Mouse (Mus musculus) MEL (cell line): ENCODE measurements around the gene Fmod. TPM values are rescaled to one million over a fixed set of nuclear protein-coding genes. Genes with fewer than 3 reads are reported as not detected.

Experiments used
- DNase-seq: peaks from one replicate; pipeline ENCODE4 v3.0.0; 2011; ENCODE audit warnings: low read depth, low spot score
- H3K27ac ChIP-seq: 2 replicates; pipeline ENCODE4 v1.5.1; 2012; ENCODE audit warnings: low read depth, mild to moderate bottlenecking, control low read depth, low read length, moderate library complexity; ENCODE audit not compliant: control insufficient read depth
- H3K27me3 ChIP-seq, 2 experiments: fragments of 150-350 bp in 1 of 2; sonication (generic) in 1 of 2; 2 replicates each; pipeline ENCODE4 v1.6.1; 2012; ENCODE audit warnings: low read length in 2 of 2, mild to moderate bottlenecking in 2 of 2, improper control_type of control experiment in 1 of 2, moderate library complexity in 1 of 2; ENCODE audit not compliant: insufficient read depth in 2 of 2, control insufficient read depth in 1 of 2
- H3K36me3 ChIP-seq, 2 experiments: 2 replicates each; pipeline ENCODE4 v1.6.1; 2012 to 2014; ENCODE audit warnings: low read length in 2 of 2, improper control_type of control experiment in 1 of 2, inconsistent platforms in 1 of 2, mild to moderate bottlenecking in 1 of 2; ENCODE audit not compliant: insufficient read depth in 2 of 2, control insufficient read depth in 1 of 2
- H3K4me1 ChIP-seq, 2 experiments: fragments of 150-350 bp in 1 of 2; sonication (generic) in 1 of 2; 2 replicates each; pipeline ENCODE4 v1.6.1; 2012; ENCODE audit warnings: low read length in 2 of 2, improper control_type of control experiment in 1 of 2, mild to moderate bottlenecking in 1 of 2; ENCODE audit not compliant: insufficient read depth in 2 of 2, control insufficient read depth in 1 of 2
- H3K4me3 ChIP-seq, 2 experiments: fragments of 150-350 bp in 1 of 2; sonication (generic) in 1 of 2; 2 replicates each; pipeline ENCODE4 v1.5.1; 2012; ENCODE audit warnings: low read depth in 2 of 2, low read length in 2 of 2, mild to moderate bottlenecking in 2 of 2, moderate library complexity in 2 of 2, control low read depth in 1 of 2, improper control_type of control experiment in 1 of 2; ENCODE audit not compliant: control insufficient read depth in 1 of 2, insufficient read depth in 1 of 2
- H3K79me2 ChIP-seq: 2 replicates; pipeline ENCODE4 v1.6.1; 2012; ENCODE audit warnings: mild to moderate bottlenecking, low read length, moderate library complexity; ENCODE audit not compliant: control insufficient read depth, poor library complexity, insufficient read depth
- H3K9ac ChIP-seq: 2 replicates; pipeline ENCODE4 v1.6.1; 2012; ENCODE audit warnings: low read depth, mild to moderate bottlenecking, control low read depth, low read length, moderate library complexity; ENCODE audit not compliant: control insufficient read depth, poor library complexity, severe bottlenecking
- H3K9me3 ChIP-seq: fragments of 150-350 bp; sonication (generic); replicated peaks from 2 replicates; pipeline ENCODE4 v1.6.1; 2012; ENCODE audit warnings: mild to moderate bottlenecking, low read length, improper control_type of control experiment, moderate library complexity; ENCODE audit not compliant: insufficient read depth
- BHLHE40 ChIP-seq: IDR thresholded peaks from 2 replicates; pipeline ENCODE4 v1.6.1; 2012; ENCODE audit warnings: low read depth, mild to moderate bottlenecking, inconsistent platforms, low read length, improper control_type of control experiment, borderline replicate concordance
- GABPA ChIP-seq: IDR thresholded peaks from 2 replicates; pipeline ENCODE4 v1.6.1; 2012; ENCODE audit warnings: low read depth, mild to moderate bottlenecking, inconsistent platforms, low read length, improper control_type of control experiment, moderate library complexity
- GATA1 ChIP-seq: IDR thresholded peaks from 2 replicates; pipeline ENCODE4 v1.6.1; 2011; ENCODE audit warnings: low read depth, low read length, improper control_type of control experiment
- JUND ChIP-seq: IDR thresholded peaks from 2 replicates; pipeline ENCODE4 v1.6.1; 2011; ENCODE audit warnings: low read depth, mild to moderate bottlenecking, improper control_type of control experiment, low read length
- MAFK ChIP-seq: IDR thresholded peaks from 2 replicates; pipeline ENCODE4 v1.6.1; 2011; ENCODE audit warnings: low read depth, mild to moderate bottlenecking, low read length, improper control_type of control experiment, borderline replicate concordance
- MAX ChIP-seq: IDR thresholded peaks from 2 replicates; pipeline ENCODE4 v1.6.1; 2011; ENCODE audit warnings: low read length, improper control_type of control experiment
- MEF2A ChIP-seq: IDR thresholded peaks from 2 replicates; pipeline ENCODE4 v1.6.1; 2014; ENCODE audit warnings: low read depth, mild to moderate bottlenecking, inconsistent platforms, low read length, improper control_type of control experiment; ENCODE audit not compliant: poor library complexity, insufficient replicate concordance, severe bottlenecking; ENCODE audit errors: extremely low read depth
- MXI1 ChIP-seq: IDR thresholded peaks from 2 replicates; pipeline ENCODE4 v1.6.1; 2011; ENCODE audit warnings: mild to moderate bottlenecking, low read depth, low read length, improper control_type of control experiment
- MYB ChIP-seq: IDR thresholded peaks from 2 replicates; pipeline ENCODE4 v1.6.1; 2011; ENCODE audit warnings: mild to moderate bottlenecking, low read depth, low read length, improper control_type of control experiment
- MYC ChIP-seq: IDR thresholded peaks from 2 replicates; pipeline ENCODE4 v1.6.1; 2011; ENCODE audit warnings: low read depth, mild to moderate bottlenecking, low read length, improper control_type of control experiment, moderate library complexity
- POLR2AphosphoS5 ChIP-seq: IDR thresholded peaks from 2 replicates; pipeline ENCODE4 v1.6.1; 2012; ENCODE audit warnings: low read depth, borderline replicate concordance, mild to moderate bottlenecking, inconsistent platforms, low read length, moderate library complexity, mixed read lengths
- RCOR1 ChIP-seq: IDR thresholded peaks from 2 replicates; pipeline ENCODE4 v1.6.1; 2012; ENCODE audit warnings: low read depth, mild to moderate bottlenecking, inconsistent platforms, low read length, improper control_type of control experiment
- SIN3A ChIP-seq: IDR thresholded peaks from 2 replicates; pipeline ENCODE4 v1.6.1; 2012; ENCODE audit warnings: low read length, improper control_type of control experiment, inconsistent platforms
- TAL1 ChIP-seq: IDR thresholded peaks from 2 replicates; pipeline ENCODE4 v1.6.1; 2012; ENCODE audit warnings: mild to moderate bottlenecking, inconsistent platforms, low read length, moderate library complexity, mixed read lengths
- UBTF ChIP-seq: IDR thresholded peaks from 2 replicates; pipeline ENCODE4 v1.6.1; 2012; ENCODE audit warnings: low read depth, mild to moderate bottlenecking, inconsistent platforms, low read length, improper control_type of control experiment, moderate library complexity, borderline replicate concordance; ENCODE audit not compliant: insufficient read depth
- USF1 ChIP-seq: IDR thresholded peaks from 2 replicates; pipeline ENCODE4 v1.6.1; 2014; ENCODE audit warnings: low read depth, mild to moderate bottlenecking, inconsistent platforms, low read length, improper control_type of control experiment, moderate library complexity
- USF2 ChIP-seq, 2 experiments: IDR thresholded peaks; 2 replicates each; pipeline ENCODE4 v1.6.1; 2011 to 2012; ENCODE audit warnings: improper control_type of control experiment in 2 of 2, low read length in 2 of 2, borderline replicate concordance in 1 of 2, inconsistent platforms in 1 of 2, low read depth in 1 of 2, mild to moderate bottlenecking in 1 of 2; ENCODE audit not compliant: insufficient read depth in 1 of 2
- ZKSCAN1 ChIP-seq: IDR thresholded peaks from 2 replicates; pipeline ENCODE4 v1.6.1; 2012; ENCODE audit warnings: low read depth, mild to moderate bottlenecking, inconsistent platforms, low read length, improper control_type of control experiment, moderate library complexity
- ZMIZ1 ChIP-seq: IDR thresholded peaks from 2 replicates; pipeline ENCODE4 v1.6.1; 2012; ENCODE audit warnings: low read depth, mild to moderate bottlenecking, inconsistent platforms, low read length, improper control_type of control experiment, moderate library complexity
- polyA plus RNA-seq, 2 experiments: library from polyadenylated mRNA; stranded (reverse) in 1 of 2; unstranded in 1 of 2; fragments of >175 nt in 1 of 2; fragments of >200 nt in 1 of 2; gene quantifications; 2 replicates each; pipeline versions ENCODE4 v1.2.1 to v1.2.4; 2012; ENCODE audit warnings: low replicate concordance in 2 of 2, low read depth in 1 of 2; ENCODE audit not compliant: insufficient read length in 2 of 2, insufficient read depth in 1 of 2, missing spikeins in 1 of 2
- total RNA-seq: library from RNA; depleted of rRNA; stranded (reverse); fragments of 300-350 nt; gene quantifications from 2 replicates; pipeline ENCODE4 v1.2.3, GENCODE M21; 2012

The Fmod gene
- total and polyA plus RNA-seq, 3 experiments, result not detected

DNA sequence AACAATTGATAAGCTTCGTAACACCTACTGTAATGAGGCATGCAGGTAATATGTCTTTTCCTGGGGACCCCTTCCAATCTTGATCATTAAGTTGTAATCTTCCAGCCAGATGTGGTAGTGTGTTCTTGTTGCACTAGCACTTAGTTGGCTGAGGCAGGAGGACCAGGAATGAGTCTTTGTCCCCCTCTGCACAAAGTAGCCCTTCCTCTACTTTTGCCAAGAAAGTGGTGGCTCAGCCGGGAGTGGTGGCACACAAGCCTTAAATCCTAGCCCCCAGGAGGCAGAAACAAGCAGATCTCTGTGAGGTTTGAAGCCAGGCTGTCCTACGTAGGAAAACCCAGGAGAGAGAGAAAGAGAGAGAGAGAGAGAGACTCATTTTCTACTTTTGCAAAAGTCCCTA lies 24.9 kb downstream of the Fmod start:
- Histone ChIP-seq H3K27ac (no peak overlapping the region), H3K9me3 (no peaks in the 10 kb centered on the region), H3K27me3 (no peaks in the 10 kb centered on the region), H3K79me2 (no peaks in the 10 kb centered on the region; the same call in 1 of the 2 replicates), H3K4me3 (no peak overlapping the region), H3K4me1 (peaks cover 16 to 34% of the 10 kb centered on the region in 2 experiments), H3K9ac (no peak overlapping the region), H3K36me3 (peaks cover 0 to 21% of the 10 kb centered on the region in 2 experiments; a peak in 2 of 4 replicates)
- DNase-seq, result no peak
- TF ChIP-seq MXI1 (no peak), MEF2A (no peak), MYB (no peak), MAX (no peak), BHLHE40 (no peak), MAFK (no peak), MYC (no peak), POLR2AphosphoS5 (no peak), RCOR1 (no peak), UBTF (no peak), TAL1 (no peak), GABPA (no peak), GATA1 (no peak), SIN3A (no peak)

DNA sequence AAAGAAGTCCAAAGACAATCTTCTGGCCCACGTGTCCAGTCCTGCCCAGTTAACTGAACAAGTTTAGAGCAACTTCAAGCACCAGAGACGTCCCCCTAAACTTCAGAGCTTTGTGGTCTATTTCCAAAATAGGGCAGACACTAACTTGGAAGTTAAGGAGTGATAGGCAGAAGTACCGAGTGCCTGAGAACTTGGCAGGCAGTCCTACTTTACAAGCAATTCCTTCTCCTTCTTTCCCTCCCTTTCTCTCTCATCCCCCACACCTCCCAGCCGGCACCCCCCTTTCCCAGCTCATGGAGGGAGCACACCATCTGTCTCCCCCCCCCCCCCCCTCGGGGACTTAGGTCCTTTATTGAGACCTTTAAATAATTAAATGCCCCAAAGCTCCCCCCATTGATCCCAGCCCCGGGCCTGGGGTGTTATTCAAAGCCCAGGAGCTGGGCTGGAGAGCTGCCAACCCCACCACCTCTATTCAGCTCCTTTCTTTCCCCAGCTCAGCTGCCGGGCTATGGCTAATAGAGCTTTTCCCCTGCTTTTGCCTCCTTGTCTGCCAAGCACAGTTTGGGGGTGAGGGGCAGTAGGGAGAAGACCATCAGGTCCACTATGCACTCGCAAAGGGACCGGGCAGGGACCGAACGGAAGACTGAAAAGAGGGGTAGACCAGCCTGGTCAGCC lies 25.5 kb downstream of the Fmod start:
- Histone ChIP-seq H3K27me3 (no peaks in the 10 kb centered on the region), H3K4me1 (peaks cover 10 to 38% of the 10 kb centered on the region in 2 experiments), H3K79me2 (no peaks in the 10 kb centered on the region; the same call in 1 of the 2 replicates), H3K36me3 (peaks cover 0 to 18% of the 10 kb centered on the region in 2 experiments; a peak in 2 of 4 replicates), H3K9me3 (no peaks in the 10 kb centered on the region), H3K4me3 (no peak overlapping the region), H3K27ac (no peak overlapping the region), H3K9ac (no peak overlapping the region)
- no peak for DNase-seq
- TF ChIP-seq USF1 (no peak), MYC (no peak), JUND (no peak), USF2 (IDR thresholded peaks at IDR 0.05; ENCODE audit: borderline replicate concordance in 1 of 2, insufficient read depth in 1 of 2, low read depth in 1 of 2, low read length in 2 of 2) (no peak), ZMIZ1 (no peak), ZKSCAN1 (no peak), MAX (no peak)
